Mouse (Mus musculus): ENCODE results near the gene Ngly1. TPM values are rescaled to one million over a fixed set of nuclear protein-coding genes. Genes with fewer than 3 reads are reported as not detected.
"Not testable (repeated sequence)": the region's sequence is repeated elsewhere in the genome, so short reads cannot be mapped to it uniquely, and the experiment has no call there.

Ngly1 gene
- polyA plus RNA-seq, 1 experiment from 2014 or later = 25.1 TPM

GRCm38 (mm10) chr14:16292371-16292770, 43.3 kb downstream of the Ngly1 start:
- Histone ChIP-seq H3K27ac (no peak overlapping the region), H3K79me2 (ENCODE audit: inconsistent target) (no peaks in the 10 kb centered on the region), H3K36me3 (ENCODE audit: inconsistent target) (peaks cover 13% of the 10 kb centered on the region; the same call in 1 of the 2 replicates), H3K4me3 (ENCODE audit: inconsistent target) (no peak overlapping the region)
- 85% methylated on average over 1 of the region's 1 CpGs for WGBS (ENCODE audit: missing documents)

GRCm38 (mm10) chr14:16293015-16293414, 43.9 kb downstream of the Ngly1 start:
- H3K4me3 ChIP-seq (ENCODE audit: inconsistent target) = no peak overlapping the region
- no peak overlapping the region for H3K27ac ChIP-seq
- H3K79me2 ChIP-seq (ENCODE audit: inconsistent target) = no peaks in the 10 kb centered on the region
- peaks cover 13% of the 10 kb centered on the region; the same call in 1 of the 2 replicates for H3K36me3 ChIP-seq (ENCODE audit: inconsistent target)

- H3K79me2 ChIP-seq (ENCODE audit: inconsistent target) = no peaks in the 10 kb centered on the region
- H3K36me3 ChIP-seq (ENCODE audit: inconsistent target) = peaks cover 13% of the 10 kb centered on the region; the same call in 1 of the 2 replicates
- H3K27ac ChIP-seq = no peak overlapping the region
- 88% methylated on average over 1 of the region's 1 CpGs for WGBS (ENCODE audit: missing documents)
- H3K4me3 ChIP-seq (ENCODE audit: inconsistent target) = no peak overlapping the region
Measured at GRCm38 (mm10) chr14:16293921-16294320, 44.8 kb downstream of the Ngly1 start.

DNA sequence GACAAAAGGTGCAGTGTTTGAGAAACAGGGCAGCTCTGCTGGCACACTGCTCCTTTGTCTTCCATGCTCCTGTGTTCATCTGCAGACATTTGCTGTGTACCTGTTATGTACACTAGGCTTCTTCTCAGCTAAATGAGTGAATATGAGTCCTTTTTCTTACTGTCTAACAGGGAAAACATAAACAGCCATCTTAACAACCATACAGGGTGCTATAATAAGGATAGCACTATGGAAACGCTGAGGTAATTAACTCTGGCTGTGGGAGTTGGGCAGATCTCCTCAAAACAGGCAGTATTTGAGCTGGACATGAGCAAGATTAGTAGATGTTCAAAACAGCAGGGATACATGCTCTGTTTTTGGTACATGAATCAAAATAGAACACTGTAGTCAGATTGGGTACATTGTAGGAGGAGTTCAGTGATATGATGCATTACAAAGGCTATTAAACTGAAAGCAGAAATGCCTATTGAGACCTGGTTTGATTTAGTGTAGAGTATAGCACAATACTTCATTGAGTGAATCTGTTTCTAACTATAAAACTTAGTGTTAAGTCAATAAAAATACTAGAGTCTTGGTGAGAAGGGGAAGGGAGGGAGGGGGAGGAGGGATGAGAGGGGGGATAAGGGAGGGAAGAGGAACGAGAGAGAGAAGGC, 47.9 kb downstream of the Ngly1 start:
- H3K27ac ChIP-seq = no peak overlapping the region
- no peak overlapping the region for H3K4me3 ChIP-seq (ENCODE audit: inconsistent target)
- no peaks in the 10 kb centered on the region; the same call in 1 of the 2 replicates for H3K36me3 ChIP-seq (ENCODE audit: inconsistent target)
- no peaks in the 10 kb centered on the region for H3K79me2 ChIP-seq (ENCODE audit: inconsistent target)
- 88% methylated on average over 2 of the region's 2 CpGs for WGBS (ENCODE audit: missing documents)

DNA sequence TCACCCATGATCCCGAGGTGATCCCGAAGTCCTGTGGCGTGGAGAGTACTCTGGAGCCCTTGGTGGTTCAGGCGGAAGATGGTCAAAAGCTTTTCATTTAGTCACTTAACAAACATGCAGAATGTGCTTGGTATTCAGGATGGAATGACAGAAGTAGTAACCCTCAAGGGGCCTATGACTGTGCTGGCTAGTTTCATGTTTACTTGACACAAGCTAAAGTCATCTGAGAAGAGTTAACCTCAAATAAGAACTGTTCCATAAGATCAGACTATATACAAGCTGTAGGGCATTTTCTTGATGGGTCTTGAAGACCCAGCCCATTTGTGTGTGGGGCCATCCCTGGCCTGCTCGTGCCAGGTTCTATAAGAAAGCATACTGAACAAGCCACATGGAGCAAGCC, 52.7 kb downstream of the Ngly1 start:
- Histone ChIP-seq H3K36me3 (ENCODE audit: inconsistent target) (no peaks in the 10 kb centered on the region), H3K4me3 (ENCODE audit: inconsistent target) (no peak overlapping the region), H3K79me2 (ENCODE audit: inconsistent target) (no peaks in the 10 kb centered on the region), H3K27ac (no peak overlapping the region)
- WGBS (ENCODE audit: missing documents) = 100% methylated on average over 5 of the region's 5 CpGs

GRCm38 (mm10) chr14:16302688-16303087, 53.6 kb downstream of the Ngly1 start:
- no peaks in the 10 kb centered on the region for H3K79me2 ChIP-seq (ENCODE audit: inconsistent target)
- H3K36me3 ChIP-seq (ENCODE audit: inconsistent target) = no peaks in the 10 kb centered on the region

GRCm38 (mm10) chr14:16310791-16311190, 61.7 kb downstream of the Ngly1 start:
- H3K79me2 ChIP-seq (ENCODE audit: inconsistent target) = no peaks in the 10 kb centered on the region
- no peak overlapping the region for H3K27ac ChIP-seq
- no peak overlapping the region for H3K4me3 ChIP-seq (ENCODE audit: inconsistent target)
- no peaks in the 10 kb centered on the region for H3K36me3 ChIP-seq (ENCODE audit: inconsistent target)
- WGBS (ENCODE audit: missing documents) = 97% methylated on average over 6 of the region's 6 CpGs

More at GRCm38 (mm10) chr14:16302688-16303087, 53.6 kb downstream of the Ngly1 start:
- Histone ChIP-seq H3K27ac (no peak overlapping the region), H3K4me3 (ENCODE audit: inconsistent target) (no peak overlapping the region)
- 83% methylated on average over 1 of the region's 1 CpGs for WGBS (ENCODE audit: missing documents)

- H3K4me3 ChIP-seq (ENCODE audit: inconsistent target) = no peak overlapping the region
- 85% methylated on average over 1 of the region's 1 CpGs for WGBS (ENCODE audit: missing documents)
- no peaks in the 10 kb centered on the region for H3K79me2 ChIP-seq (ENCODE audit: inconsistent target)
- no peak overlapping the region for H3K27ac ChIP-seq
- H3K36me3 ChIP-seq (ENCODE audit: inconsistent target) = no peaks in the 10 kb centered on the region
Measured at GRCm38 (mm10) chr14:16312599-16312998, 63.5 kb downstream of the Ngly1 start.

- H3K27ac ChIP-seq; H3K4me3 ChIP-seq (ENCODE audit: inconsistent target); H3K79me2 ChIP-seq (ENCODE audit: inconsistent target); H3K36me3 ChIP-seq (ENCODE audit: inconsistent target): not testable (repeated sequence)
- 90% methylated on average over 2 of the region's 2 CpGs for WGBS (ENCODE audit: missing documents)
Measured at GRCm38 (mm10) chr14:16313073-16313472, 64.0 kb downstream of the Ngly1 start.

DNA sequence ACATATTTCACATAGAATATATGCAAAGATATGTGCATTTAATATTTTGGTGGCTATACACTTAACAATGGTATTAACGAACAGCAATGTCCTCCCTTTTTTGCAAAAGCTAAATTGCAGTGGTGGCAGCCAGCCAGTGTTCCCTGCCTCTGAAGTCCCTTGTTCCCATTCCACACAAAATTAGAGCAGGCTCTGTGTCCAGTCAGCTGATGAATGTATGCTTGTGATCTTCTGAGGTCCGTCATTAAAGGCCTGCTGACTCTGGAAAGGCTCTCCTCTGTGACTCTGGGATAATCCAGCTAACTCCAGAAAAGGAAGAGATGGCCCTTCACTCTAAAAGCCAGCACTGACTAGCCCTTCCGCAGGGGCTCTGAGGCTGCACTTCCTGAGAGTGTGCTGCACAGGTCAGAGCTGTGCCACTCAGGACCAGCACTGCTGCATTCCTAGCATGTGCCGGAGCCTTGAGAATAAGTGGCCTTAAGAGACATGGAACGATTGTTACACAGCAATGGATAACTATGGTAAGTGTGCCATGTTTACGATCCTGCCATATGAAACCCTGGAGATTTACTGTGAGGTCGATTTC, 64.9 kb downstream of the Ngly1 start:
- no peak overlapping the region for H3K27ac ChIP-seq
- no peaks in the 10 kb centered on the region for H3K79me2 ChIP-seq (ENCODE audit: inconsistent target)
- no peak overlapping the region for H3K4me3 ChIP-seq (ENCODE audit: inconsistent target)
- no peaks in the 10 kb centered on the region for H3K36me3 ChIP-seq (ENCODE audit: inconsistent target)
- WGBS (ENCODE audit: missing documents) = 93% methylated on average over 7 of the region's 7 CpGs

GRCm38 (mm10) chr14:16314842-16315241, 65.8 kb downstream of the Ngly1 start:
- 93% methylated on average over 2 of the region's 2 CpGs for WGBS (ENCODE audit: missing documents)
- Histone ChIP-seq H3K36me3 (ENCODE audit: inconsistent target) (no peaks in the 10 kb centered on the region), H3K4me3 (ENCODE audit: inconsistent target) (no peak overlapping the region), H3K79me2 (ENCODE audit: inconsistent target) (no peaks in the 10 kb centered on the region), H3K27ac (no peak overlapping the region)

- Histone ChIP-seq H3K4me3 (ENCODE audit: inconsistent target) (no peak overlapping the region), H3K36me3 (ENCODE audit: inconsistent target) (no peaks in the 10 kb centered on the region), H3K79me2 (ENCODE audit: inconsistent target) (no peaks in the 10 kb centered on the region), H3K27ac (no peak overlapping the region)
- 64% methylated on average over 1 of the region's 1 CpGs for WGBS (ENCODE audit: missing documents)
Measured at GRCm38 (mm10) chr14:16316715-16317114, 67.6 kb downstream of the Ngly1 start.

DNA sequence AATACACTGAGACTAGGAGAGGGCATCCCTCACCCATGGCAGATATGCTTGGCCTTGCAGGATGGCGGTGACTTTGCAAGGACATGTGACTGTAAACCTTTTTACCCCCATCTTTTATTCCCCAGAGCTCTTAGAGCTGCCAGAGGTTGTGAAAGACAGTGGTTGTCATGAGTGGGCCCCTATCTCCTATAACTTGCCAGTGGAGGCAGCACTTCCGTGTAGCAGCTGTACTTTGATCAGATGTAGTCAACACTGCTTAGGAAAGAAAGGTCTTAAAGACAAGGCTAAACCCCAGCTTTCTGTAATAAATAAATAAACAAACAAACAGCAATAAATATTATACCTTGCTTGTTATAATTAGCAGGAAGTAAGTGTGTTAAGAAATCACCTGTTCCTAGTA, 70.7 kb downstream of the Ngly1 start:
- WGBS (ENCODE audit: missing documents) = 94% methylated on average over 2 of the region's 2 CpGs
- no peak overlapping the region for H3K4me3 ChIP-seq (ENCODE audit: inconsistent target)
- H3K27ac ChIP-seq = no peak overlapping the region
- no peaks in the 10 kb centered on the region for H3K79me2 ChIP-seq (ENCODE audit: inconsistent target)
- H3K36me3 ChIP-seq (ENCODE audit: inconsistent target) = no peaks in the 10 kb centered on the region

DNA sequence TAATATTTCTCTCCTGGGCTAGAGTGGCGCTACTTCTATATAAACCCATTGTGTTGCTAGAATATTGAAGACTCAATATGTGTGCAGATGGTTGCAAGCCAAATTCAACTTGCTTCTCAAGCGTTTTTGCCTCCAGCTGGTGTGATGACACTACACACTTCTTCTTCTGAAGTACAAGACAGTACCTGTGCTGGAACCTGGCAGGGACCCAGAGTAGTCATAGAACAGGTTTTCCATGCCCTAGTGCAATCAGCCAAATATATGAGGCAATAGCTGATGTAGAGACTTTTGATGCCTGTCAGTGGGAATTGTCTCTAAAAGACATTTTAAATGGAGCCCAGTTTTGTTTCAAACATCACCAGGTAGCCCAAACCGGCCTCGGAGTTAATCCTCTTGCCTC, 75.3 kb downstream of the Ngly1 start:
- Histone ChIP-seq H3K36me3 (ENCODE audit: inconsistent target) (no peaks in the 10 kb centered on the region), H3K27ac (no peak overlapping the region), H3K4me3 (ENCODE audit: inconsistent target) (no peak overlapping the region), H3K79me2 (ENCODE audit: inconsistent target) (no peaks in the 10 kb centered on the region)
- WGBS (ENCODE audit: missing documents) = 97% methylated on average over 4 of the region's 4 CpGs

DNA sequence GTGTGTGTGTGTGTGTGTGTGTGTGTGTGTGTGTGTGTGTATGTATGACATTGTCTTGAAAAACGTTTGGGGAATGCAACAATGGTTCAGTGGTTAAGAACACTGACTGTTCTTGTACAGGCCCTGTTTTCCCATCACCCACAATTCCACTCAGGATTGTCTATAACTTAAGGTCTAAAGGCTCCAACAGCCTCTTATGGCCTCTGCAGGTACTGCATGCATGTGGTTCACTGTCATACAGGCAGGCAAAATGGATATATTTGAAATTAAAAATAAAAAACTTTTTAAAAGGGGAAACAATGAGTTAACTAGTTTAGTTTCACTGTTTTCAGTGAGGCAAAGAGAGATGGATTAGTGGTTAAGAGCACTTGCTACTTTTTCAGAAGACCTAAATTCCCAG, 76.1 kb downstream of the Ngly1 start:
- H3K79me2 ChIP-seq (ENCODE audit: inconsistent target) = no peaks in the 10 kb centered on the region
- H3K27ac ChIP-seq = no peak overlapping the region
- no peaks in the 10 kb centered on the region for H3K36me3 ChIP-seq (ENCODE audit: inconsistent target)
- H3K4me3 ChIP-seq (ENCODE audit: inconsistent target) = no peak overlapping the region
- 33% methylated on average over 1 of the region's 1 CpGs for WGBS (ENCODE audit: missing documents)

DNA sequence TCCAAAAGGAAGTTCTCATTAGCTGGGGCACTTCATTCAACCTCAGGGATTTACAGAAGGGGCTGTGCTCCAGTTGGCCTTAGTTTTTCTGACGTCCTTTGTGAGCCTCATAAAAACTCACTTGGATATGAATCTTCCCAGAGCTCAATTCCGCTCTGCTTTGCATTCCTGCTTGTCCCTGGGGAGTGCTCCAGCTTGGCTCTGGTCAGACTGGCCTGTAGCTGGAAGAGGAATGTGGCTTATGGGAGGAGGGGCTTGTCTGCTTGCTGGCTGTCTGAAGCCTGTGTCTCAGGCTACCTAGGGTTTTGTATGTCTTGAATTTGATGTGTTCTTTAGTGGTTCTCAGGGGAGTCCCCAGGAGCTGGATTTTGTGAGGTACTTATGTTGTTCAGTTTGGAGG, 79.5 kb downstream of the Ngly1 start:
- Histone ChIP-seq H3K36me3 (ENCODE audit: inconsistent target) (no peaks in the 10 kb centered on the region), H3K27ac (no peak overlapping the region), H3K4me3 (ENCODE audit: inconsistent target) (no peak overlapping the region), H3K79me2 (ENCODE audit: inconsistent target) (no peaks in the 10 kb centered on the region)
- WGBS (ENCODE audit: missing documents) = 98% methylated on average over 2 of the region's 2 CpGs

All from macrophage (primary cell).